Mouse (Mus musculus) MEL (cell line): ENCODE data around the gene Atp8b3. TPM values are rescaled to one million over a fixed set of nuclear protein-coding genes. Genes with fewer than 3 reads are reported as not detected.

Experiments used
- DNase-seq: peaks from one replicate; pipeline ENCODE4 v3.0.0; 2011; ENCODE audit warnings: low read depth, low spot score
- H3K27ac ChIP-seq: 2 replicates; pipeline ENCODE4 v1.5.1; 2012; ENCODE audit warnings: low read depth, mild to moderate bottlenecking, control low read depth, low read length, moderate library complexity; ENCODE audit not compliant: control insufficient read depth
- H3K27me3 ChIP-seq, 2 experiments: fragments of 150-350 bp in 1 of 2; sonication (generic) in 1 of 2; 2 replicates each; pipeline ENCODE4 v1.6.1; 2012; ENCODE audit warnings: low read length in 2 of 2, mild to moderate bottlenecking in 2 of 2, improper control_type of control experiment in 1 of 2, moderate library complexity in 1 of 2; ENCODE audit not compliant: insufficient read depth in 2 of 2, control insufficient read depth in 1 of 2
- H3K36me3 ChIP-seq, 2 experiments: 2 replicates each; pipeline ENCODE4 v1.6.1; 2012 to 2014; ENCODE audit warnings: low read length in 2 of 2, improper control_type of control experiment in 1 of 2, inconsistent platforms in 1 of 2, mild to moderate bottlenecking in 1 of 2; ENCODE audit not compliant: insufficient read depth in 2 of 2, control insufficient read depth in 1 of 2
- H3K4me1 ChIP-seq, 2 experiments: fragments of 150-350 bp in 1 of 2; sonication (generic) in 1 of 2; 2 replicates each; pipeline ENCODE4 v1.6.1; 2012; ENCODE audit warnings: low read length in 2 of 2, improper control_type of control experiment in 1 of 2, mild to moderate bottlenecking in 1 of 2; ENCODE audit not compliant: insufficient read depth in 2 of 2, control insufficient read depth in 1 of 2
- H3K4me3 ChIP-seq, 2 experiments: fragments of 150-350 bp in 1 of 2; sonication (generic) in 1 of 2; 2 replicates each; pipeline ENCODE4 v1.5.1; 2012; ENCODE audit warnings: low read depth in 2 of 2, low read length in 2 of 2, mild to moderate bottlenecking in 2 of 2, moderate library complexity in 2 of 2, control low read depth in 1 of 2, improper control_type of control experiment in 1 of 2; ENCODE audit not compliant: control insufficient read depth in 1 of 2, insufficient read depth in 1 of 2
- H3K79me2 ChIP-seq: 2 replicates; pipeline ENCODE4 v1.6.1; 2012; ENCODE audit warnings: mild to moderate bottlenecking, low read length, moderate library complexity; ENCODE audit not compliant: control insufficient read depth, poor library complexity, insufficient read depth
- H3K9ac ChIP-seq: 2 replicates; pipeline ENCODE4 v1.6.1; 2012; ENCODE audit warnings: low read depth, mild to moderate bottlenecking, control low read depth, low read length, moderate library complexity; ENCODE audit not compliant: control insufficient read depth, poor library complexity, severe bottlenecking
- H3K9me3 ChIP-seq: fragments of 150-350 bp; sonication (generic); replicated peaks from 2 replicates; pipeline ENCODE4 v1.6.1; 2012; ENCODE audit warnings: mild to moderate bottlenecking, low read length, improper control_type of control experiment, moderate library complexity; ENCODE audit not compliant: insufficient read depth
- BHLHE40 ChIP-seq: IDR thresholded peaks from 2 replicates; pipeline ENCODE4 v1.6.1; 2012; ENCODE audit warnings: low read depth, mild to moderate bottlenecking, inconsistent platforms, low read length, improper control_type of control experiment, borderline replicate concordance
- CHD2 ChIP-seq: IDR thresholded peaks from 2 replicates; pipeline ENCODE4 v1.6.1; 2011; ENCODE audit warnings: low read length, improper control_type of control experiment
- ELF1 ChIP-seq: IDR thresholded peaks from 2 replicates; pipeline ENCODE4 v1.6.1; 2014; ENCODE audit warnings: low read depth, mild to moderate bottlenecking, inconsistent platforms, low read length, improper control_type of control experiment, moderate library complexity
- EP300 ChIP-seq, 2 experiments: IDR thresholded peaks; 2 replicates each; pipeline ENCODE4 v1.6.1; 2011; ENCODE audit warnings: improper control_type of control experiment in 2 of 2, low read length in 2 of 2, low read depth in 1 of 2, mild to moderate bottlenecking in 1 of 2
- GATA1 ChIP-seq: IDR thresholded peaks from 2 replicates; pipeline ENCODE4 v1.6.1; 2011; ENCODE audit warnings: low read depth, low read length, improper control_type of control experiment
- HCFC1 ChIP-seq: IDR thresholded peaks from 2 replicates; pipeline ENCODE4 v1.6.1; 2012; ENCODE audit warnings: low read depth, mild to moderate bottlenecking, inconsistent platforms, low read length, improper control_type of control experiment, moderate library complexity
- MAX ChIP-seq: IDR thresholded peaks from 2 replicates; pipeline ENCODE4 v1.6.1; 2011; ENCODE audit warnings: low read length, improper control_type of control experiment
- MEF2A ChIP-seq: IDR thresholded peaks from 2 replicates; pipeline ENCODE4 v1.6.1; 2014; ENCODE audit warnings: low read depth, mild to moderate bottlenecking, inconsistent platforms, low read length, improper control_type of control experiment; ENCODE audit not compliant: poor library complexity, insufficient replicate concordance, severe bottlenecking; ENCODE audit errors: extremely low read depth
- NELFE ChIP-seq: IDR thresholded peaks from 2 replicates; pipeline ENCODE4 v1.6.1; 2011; ENCODE audit warnings: low read depth, low read length, improper control_type of control experiment
- NRF1 ChIP-seq: IDR thresholded peaks from 2 replicates; pipeline ENCODE4 v1.6.1; 2014; ENCODE audit warnings: low read depth, mild to moderate bottlenecking, inconsistent platforms, low read length, improper control_type of control experiment, moderate library complexity; ENCODE audit not compliant: poor library complexity, insufficient read depth, severe bottlenecking
- POLR2A ChIP-seq, 2 experiments: IDR thresholded peaks; 2 replicates each; pipeline ENCODE4 v1.6.1; 2011 to 2012; ENCODE audit warnings: low read length in 2 of 2, mild to moderate bottlenecking in 2 of 2, control low read depth in 1 of 2, improper control_type of control experiment in 1 of 2, low read depth in 1 of 2, moderate library complexity in 1 of 2; ENCODE audit not compliant: control insufficient read depth in 1 of 2, insufficient read depth in 1 of 2, poor library complexity in 1 of 2
- POLR2AphosphoS5 ChIP-seq: IDR thresholded peaks from 2 replicates; pipeline ENCODE4 v1.6.1; 2012; ENCODE audit warnings: low read depth, borderline replicate concordance, mild to moderate bottlenecking, inconsistent platforms, low read length, moderate library complexity, mixed read lengths
- RAD21 ChIP-seq: IDR thresholded peaks from 2 replicates; pipeline ENCODE4 v1.6.1; 2011; ENCODE audit warnings: mild to moderate bottlenecking, low read depth, low read length, improper control_type of control experiment
- RCOR1 ChIP-seq: IDR thresholded peaks from 2 replicates; pipeline ENCODE4 v1.6.1; 2012; ENCODE audit warnings: low read depth, mild to moderate bottlenecking, inconsistent platforms, low read length, improper control_type of control experiment
- TCF12 ChIP-seq: IDR thresholded peaks from 2 replicates; pipeline ENCODE4 v1.6.1; 2014; ENCODE audit warnings: low read depth, mild to moderate bottlenecking, inconsistent platforms, low read length, improper control_type of control experiment, moderate library complexity
- USF1 ChIP-seq: IDR thresholded peaks from 2 replicates; pipeline ENCODE4 v1.6.1; 2014; ENCODE audit warnings: low read depth, mild to moderate bottlenecking, inconsistent platforms, low read length, improper control_type of control experiment, moderate library complexity
- polyA plus RNA-seq, 2 experiments: library from polyadenylated mRNA; stranded (reverse) in 1 of 2; unstranded in 1 of 2; fragments of >175 nt in 1 of 2; fragments of >200 nt in 1 of 2; gene quantifications; 2 replicates each; pipeline versions ENCODE4 v1.2.1 to v1.2.4; 2012; ENCODE audit warnings: low replicate concordance in 2 of 2, low read depth in 1 of 2; ENCODE audit not compliant: insufficient read length in 2 of 2, insufficient read depth in 1 of 2, missing spikeins in 1 of 2
- total RNA-seq: library from RNA; depleted of rRNA; stranded (reverse); fragments of 300-350 nt; gene quantifications from 2 replicates; pipeline ENCODE4 v1.2.3, GENCODE M21; 2012

Gene Atp8b3
- total and polyA plus RNA-seq, 3 experiments, result 0.13 TPM; not detected in 2

GRCm38 (mm10) chr10:80575925-80576324 is 37.0 kb upstream of the Atp8b3 start:
- Histone ChIP-seq H3K4me3 (peak overlapping the region; percentile 88 to 94), H3K27ac (peak overlapping the region; percentile 70), H3K27me3 (no peaks in the 10 kb centered on the region)
- DNase-seq, result no peak
- TF ChIP-seq NELFE, result no peak
- TF ChIP-seq NRF1, result no peak
- no peak for TF ChIP-seq RCOR1
- peak; percentile 60 for TF ChIP-seq HCFC1
- TF ChIP-seq ELF1, result peak; percentile 25; the same call in 1 of the 2 replicates
- TF ChIP-seq GATA1, result peak; percentile 39; the same call in 1 of the 2 replicates
- TF ChIP-seq EP300 (IDR thresholded peaks at IDR 0.05; ENCODE audit: low read depth in 1 of 2, low read length in 2 of 2), result 0 out of 4 replicates have a peak, but pooled peaks of 1 of the 2 experiments have one; percentile 6
- TF ChIP-seq, all 39 proteins: peak for 4
- peaks cover 0 to 39% of the 10 kb centered on the region in 2 experiments; a peak in 2 of 4 replicates for H3K36me3 ChIP-seq
- H3K9ac ChIP-seq, result peak overlapping the region; percentile 84
- H3K4me1 ChIP-seq, result peaks cover 18 to 53% of the 10 kb centered on the region in 2 experiments; a peak in 3 of 4 replicates
- H3K79me2 ChIP-seq, result peaks cover 63% of the 10 kb centered on the region
- H3K9me3 ChIP-seq, result no peaks in the 10 kb centered on the region

GRCm38 (mm10) chr10:80574896-80575295 is 36.0 kb upstream of the Atp8b3 start:
- Histone ChIP-seq H3K4me1 (peaks cover 18 to 63% of the 10 kb centered on the region in 2 experiments; a peak in 3 of 4 replicates), H3K79me2 (peaks cover 73% of the 10 kb centered on the region), H3K36me3 (peaks cover 0 to 45% of the 10 kb centered on the region in 2 experiments; a peak in 2 of 4 replicates), H3K27ac (no peak overlapping the region), H3K9ac (peak overlapping the region; percentile 84), H3K9me3 (no peaks in the 10 kb centered on the region), H3K27me3 (no peaks in the 10 kb centered on the region), H3K4me3 (peak overlapping the region in 1 of 2 experiments; percentile 88; a peak in 2 of 4 replicates)
- TF ChIP-seq MEF2A, result no peak
- TF ChIP-seq POLR2A (IDR thresholded peaks at IDR 0.05; ENCODE audit: control insufficient read depth in 1 of 2, insufficient read depth in 1 of 2, low read depth in 1 of 2, low read length in 2 of 2, poor library complexity in 1 of 2), result 0 out of 4 replicates have a peak, but pooled peaks of 1 of the 2 experiments have one; percentile 13
- no peak for DNase-seq

- Histone ChIP-seq H3K36me3 (peaks cover 0 to 41% of the 10 kb centered on the region in 2 experiments; a peak in 2 of 4 replicates), H3K9me3 (no peaks in the 10 kb centered on the region), H3K27ac (no peak overlapping the region), H3K4me3 (no peak overlapping the region), H3K4me1 (peaks cover 12 to 59% of the 10 kb centered on the region in 2 experiments; a peak in 3 of 4 replicates), H3K27me3 (no peaks in the 10 kb centered on the region), H3K9ac (no peak overlapping the region), H3K79me2 (peaks cover 83% of the 10 kb centered on the region)
- no peak for TF ChIP-seq POLR2A (IDR thresholded peaks at IDR 0.05; ENCODE audit: control insufficient read depth in 1 of 2, insufficient read depth in 1 of 2, low read depth in 1 of 2, low read length in 2 of 2, poor library complexity in 1 of 2)
- TF ChIP-seq EP300 (IDR thresholded peaks at IDR 0.05; ENCODE audit: low read depth in 1 of 2, low read length in 2 of 2), result no peak
- TF ChIP-seq CHD2, result no peak
- no peak for TF ChIP-seq USF1
- no peak for TF ChIP-seq POLR2AphosphoS5
- no peak for TF ChIP-seq ELF1
- TF ChIP-seq RAD21, result no peak
- TF ChIP-seq NELFE, result no peak
- TF ChIP-seq BHLHE40, result no peak
- TF ChIP-seq TCF12, result no peak
- TF ChIP-seq MEF2A, result no peak
- TF ChIP-seq MAX, result no peak
- peak; percentile 51 for DNase-seq
Observed at GRCm38 (mm10) chr10:80573944-80574343, 35.0 kb upstream of the Atp8b3 start.
